ENCODE assay signal across 8 mouse cellular contexts in the genomic region with DNA sequence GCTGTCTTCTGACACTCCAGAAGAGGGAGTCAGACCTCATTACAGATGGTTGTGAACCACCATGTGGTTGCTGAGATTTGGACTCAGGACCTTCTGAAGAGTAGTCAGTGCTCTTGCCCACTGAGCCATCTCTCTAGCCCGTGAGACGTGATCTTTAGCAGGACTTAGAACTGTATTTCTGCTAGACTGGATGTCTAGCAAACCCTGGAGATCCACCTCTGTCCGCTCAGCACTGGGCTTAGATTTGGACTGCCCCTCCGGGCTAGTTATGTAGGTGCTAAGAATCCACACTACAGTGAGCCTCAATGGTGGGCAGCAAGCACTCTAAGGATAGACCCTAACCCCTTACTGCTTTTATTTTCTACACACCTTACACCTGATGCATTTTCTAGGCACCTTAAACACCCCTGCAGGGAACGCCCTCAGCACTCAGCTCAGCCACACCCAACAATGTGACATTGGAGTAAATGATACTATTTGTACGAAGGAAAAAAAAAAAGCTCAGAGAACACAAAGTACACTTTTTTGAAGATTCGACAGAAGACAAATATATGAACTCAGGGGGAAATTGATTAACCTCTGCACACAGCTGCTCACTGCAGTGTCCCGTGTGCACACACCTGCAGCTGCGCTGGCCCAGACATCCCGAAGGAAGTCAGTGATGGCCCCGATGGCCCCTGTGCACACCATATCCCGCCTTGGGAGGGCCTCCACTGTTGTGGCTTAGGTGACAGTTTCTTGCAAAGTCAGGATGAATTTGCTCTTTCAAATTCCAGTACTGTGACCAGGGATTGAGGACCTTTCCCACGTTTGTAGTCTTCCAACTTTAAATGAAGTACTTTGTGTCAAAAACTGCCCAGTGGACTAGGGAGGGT. TPM values are rescaled to one million over a fixed set of nuclear protein-coding genes. Genes with fewer than 3 reads are reported as not detected.
DNase-seq lines count a peak whose midpoint lies in the region; ATAC-seq and TF ChIP-seq lines count a peak whose summit lies in the region.

No protein-coding gene starts in this region.

- peaks cover 85% of the 10 kb centered on the region for H3K4me1 ChIP-seq in erythroblast, embryonic 14.5 days (ENCODE audit: control insufficient read depth)
- 0 out of 2 replicates have a peak, but pooled peaks cover 2% of the 10 kb centered on the region for H3K4me1 ChIP-seq in lung, embryonic 14.5 days (ENCODE audit: insufficient read depth)
- H3K4me1 ChIP-seq in intestine, embryonic 14.5 days (replicated peaks; ENCODE audit: control insufficient read depth, insufficient read depth, low read length), result no peaks in the 10 kb centered on the region
- peaks cover 42% of the 10 kb centered on the region for H3K4me1 ChIP-seq in neural tube, embryonic 13.5 days (replicated peaks)

- H3K36me3 ChIP-seq in erythroblast, embryonic 14.5 days (ENCODE audit: control insufficient read depth), result peaks cover 25% of the 10 kb centered on the region
- H3K36me3 ChIP-seq in lung, embryonic 14.5 days (ENCODE audit: insufficient read depth), result no peaks in the 10 kb centered on the region
- H3K36me3 ChIP-seq in intestine, embryonic 14.5 days (ENCODE audit: control insufficient read depth, insufficient read depth, low read length), result no peaks in the 10 kb centered on the region
- no peaks in the 10 kb centered on the region for H3K36me3 ChIP-seq in neural tube, embryonic 13.5 days

- no peak for TF ChIP-seq CTCF in lung, embryonic 14.5 days (IDR thresholded peaks at IDR 0.05; ENCODE audit: low read depth)

- H3K4me2 ChIP-seq in lung, embryonic 14.5 days, result peak overlapping the region; percentile 59
- peak overlapping the region; percentile 46 for H3K4me2 ChIP-seq in intestine, embryonic 14.5 days (ENCODE audit: low read length)
- peak overlapping the region; percentile 44; the same call in 1 of the 2 replicates for H3K4me2 ChIP-seq in neural tube, embryonic 13.5 days

- H3K9me3 ChIP-seq in erythroblast, embryonic 14.5 days (ENCODE audit: control insufficient read depth, low read length), result no peaks in the 10 kb centered on the region
- H3K9me3 ChIP-seq in lung, embryonic 14.5 days (ENCODE audit: low read depth, low read length), result no peaks in the 10 kb centered on the region
- H3K9me3 ChIP-seq in intestine, embryonic 14.5 days (ENCODE audit: control insufficient read depth, low read length), result no peaks in the 10 kb centered on the region
- no peaks in the 10 kb centered on the region for H3K9me3 ChIP-seq in neural tube, embryonic 13.5 days

- no peak overlapping the region; the same call in 1 of the 2 replicates for H3K27ac ChIP-seq in lung, embryonic 14.5 days (ENCODE audit: low read depth)
- H3K27ac ChIP-seq in intestine, embryonic 14.5 days (ENCODE audit: low read depth), result no peak overlapping the region
- H3K27ac ChIP-seq in neural tube, embryonic 13.5 days (replicated peaks), result no peak overlapping the region

- H3K4me3 ChIP-seq in erythroblast, embryonic 14.5 days (replicated peaks), result peak overlapping the region; percentile 69
- H3K4me3 ChIP-seq in lung, embryonic 14.5 days (ENCODE audit: low read depth, low read length), result peak overlapping the region; percentile 20; the same call in 1 of the 2 replicates
- no peak overlapping the region for H3K4me3 ChIP-seq in intestine, embryonic 14.5 days (ENCODE audit: low read depth, low read length)
- H3K4me3 ChIP-seq in neural tube, embryonic 13.5 days, result no peak overlapping the region

- no peak for DNase-seq in lung, embryonic 14.5 days
- DNase-seq in lung, postnatal 4 days, result no peak
- DNase-seq in intestine, embryonic 14.5 days (ENCODE audit: low spot score), result no peak
- DNase-seq in spleen, postnatal 10 days (ENCODE audit: low spot score in 2 of 2), result no peak

- ATAC-seq in erythroblast, adult 5-6 weeks (replicated peaks; ENCODE audit: low FRiP score, poor library complexity, severe bottlenecking), result no peak
- ATAC-seq in lung, embryonic 14.5 days (ENCODE audit: insufficient read depth), result no peak
- ATAC-seq in intestine, embryonic 14.5 days (replicated peaks; ENCODE audit: low FRiP score, low TSS enrichment, low read depth), result no peak
- ATAC-seq in neural tube, embryonic 13.5 days (ENCODE audit: low read depth), result no peak
- ATAC-seq in activated CD4-positive, CD25-positive, alpha-beta regulatory T cell, adult 4 months, result no peak

- H3K27me3 ChIP-seq in erythroblast, embryonic 14.5 days (ENCODE audit: control insufficient read depth), result peaks cover 28% of the 10 kb centered on the region
- peaks cover 78% of the 10 kb centered on the region for H3K27me3 ChIP-seq in lung, embryonic 14.5 days (ENCODE audit: insufficient read depth, low read length)
- H3K27me3 ChIP-seq in intestine, embryonic 14.5 days (replicated peaks; ENCODE audit: control insufficient read depth, insufficient read depth, low read length), result peaks cover 86% of the 10 kb centered on the region
- peaks cover 98% of the 10 kb centered on the region for H3K27me3 ChIP-seq in neural tube, embryonic 13.5 days

- WGBS in lung, embryonic 14.5 days, result 56% methylated on average over 13 of the region's 13 CpGs
- 67% methylated on average over 13 of the region's 13 CpGs for WGBS in intestine, embryonic 14.5 days
- 59% methylated on average over 13 of the region's 13 CpGs for WGBS in neural tube, embryonic 13.5 days

- 0 out of 2 replicates have a peak overlapping the region, but pooled peaks have one; percentile 13 for H3K9ac ChIP-seq in lung, embryonic 14.5 days
- no peak overlapping the region for H3K9ac ChIP-seq in intestine, embryonic 14.5 days (ENCODE audit: low read length)
- no peak overlapping the region for H3K9ac ChIP-seq in neural tube, embryonic 13.5 days

RNA-seq across cellular contexts. Expression of a gene that starts 3.4 kb away (rescaled TPM):
- polyA plus RNA-seq in erythroblast, embryonic 14.5 days (2012), result 175 and 372 TPM in 2 replicates
- total RNA-seq in erythroblast, adult 5-6 weeks (2015; ENCODE audit: low replicate concordance), result 59.6 and 67.9 TPM in 2 replicates
- 13.0 and 63.6 TPM in 2 replicates for total RNA-seq in erythroblast, adult 5-6 weeks (2017; ENCODE audit: low replicate concordance)
- 57.4 and 71.3 TPM in 2 replicates for polyA plus RNA-seq in lung, embryonic 14.5 days (2014; fragmentation: Nextera tagmentation; extraction: Ambion mirVana)
- 473 and 778 TPM in 2 replicates for polyA plus RNA-seq in intestine, embryonic 14.5 days (2014; fragmentation: Nextera tagmentation; extraction: Ambion mirVana)
- polyA plus RNA-seq in neural tube, embryonic 13.5 days (2015; fragmentation: Nextera tagmentation; extraction: Ambion mirVana), result 53.8 and 55.6 TPM in 2 replicates
- polyA plus RNA-seq in activated CD4-positive, CD25-positive, alpha-beta regulatory T cell, adult 4 months (2017; shearing (Covaris generic)), result 1 to 10 TPM; 3.0 to 4.2 TPM

RNA-seq across cellular contexts. Expression of a gene that starts 9.8 kb away (rescaled TPM):
- 787 and 864 TPM in 2 replicates for polyA plus RNA-seq in erythroblast, embryonic 14.5 days (2012)
- 17.7 and 46.2 TPM in 2 replicates for total RNA-seq in erythroblast, adult 5-6 weeks (2015; ENCODE audit: low replicate concordance)
- 11.3 and 34.4 TPM in 2 replicates for total RNA-seq in erythroblast, adult 5-6 weeks (2017; ENCODE audit: low replicate concordance)
- 12.3 and 15.2 TPM in 2 replicates for polyA plus RNA-seq in lung, embryonic 14.5 days (2014; fragmentation: Nextera tagmentation; extraction: Ambion mirVana)
- 104 and 155 TPM in 2 replicates for polyA plus RNA-seq in intestine, embryonic 14.5 days (2014; fragmentation: Nextera tagmentation; extraction: Ambion mirVana)
- polyA plus RNA-seq in neural tube, embryonic 13.5 days (2015; fragmentation: Nextera tagmentation; extraction: Ambion mirVana), result 9.5 and 12.0 TPM in 2 replicates
- polyA plus RNA-seq in activated CD4-positive, CD25-positive, alpha-beta regulatory T cell, adult 4 months (2017; shearing (Covaris generic)), result not detected

RNA-seq across cellular contexts. Expression of a gene that starts 29.9 kb away (rescaled TPM):
- polyA plus RNA-seq in erythroblast, embryonic 14.5 days (2012), result not detected in 2 replicates
- not detected in 2 replicates for total RNA-seq in erythroblast, adult 5-6 weeks (2015; ENCODE audit: low replicate concordance)
- total RNA-seq in erythroblast, adult 5-6 weeks (2017; ENCODE audit: low replicate concordance), result not detected in 2 replicates
- 2.9 TPM in 2 replicates for polyA plus RNA-seq in lung, embryonic 14.5 days (2014; fragmentation: Nextera tagmentation; extraction: Ambion mirVana)
- polyA plus RNA-seq in intestine, embryonic 14.5 days (2014; fragmentation: Nextera tagmentation; extraction: Ambion mirVana), result 8.0 and 8.7 TPM in 2 replicates
- polyA plus RNA-seq in neural tube, embryonic 13.5 days (2015; fragmentation: Nextera tagmentation; extraction: Ambion mirVana), result 99.3 and 131 TPM in 2 replicates
- polyA plus RNA-seq in activated CD4-positive, CD25-positive, alpha-beta regulatory T cell, adult 4 months (2017; shearing (Covaris generic)), result not detected

RNA-seq across cellular contexts. Expression of a gene that starts 32.1 kb away (rescaled TPM):
- polyA plus RNA-seq in erythroblast, embryonic 14.5 days (2012), result 0.39 and 0.52 TPM in 2 replicates
- total RNA-seq in erythroblast, adult 5-6 weeks (2015; ENCODE audit: low replicate concordance), result 6.5 and 6.9 TPM in 2 replicates
- 8.6 and 11.0 TPM in 2 replicates for total RNA-seq in erythroblast, adult 5-6 weeks (2017; ENCODE audit: low replicate concordance)
- polyA plus RNA-seq in lung, embryonic 14.5 days (2014; fragmentation: Nextera tagmentation; extraction: Ambion mirVana), result 118 and 126 TPM in 2 replicates
- 90.0 and 98.1 TPM in 2 replicates for polyA plus RNA-seq in intestine, embryonic 14.5 days (2014; fragmentation: Nextera tagmentation; extraction: Ambion mirVana)
- polyA plus RNA-seq in neural tube, embryonic 13.5 days (2015; fragmentation: Nextera tagmentation; extraction: Ambion mirVana), result 56.1 and 59.9 TPM in 2 replicates
- polyA plus RNA-seq in activated CD4-positive, CD25-positive, alpha-beta regulatory T cell, adult 4 months (2017; shearing (Covaris generic)), result 10 to 100 TPM; 30.7 to 33.1 TPM

RNA-seq across cellular contexts. Expression of a gene that starts 45.3 kb away (rescaled TPM):
- polyA plus RNA-seq in erythroblast, embryonic 14.5 days (2012), result not detected in 2 replicates
- total RNA-seq in erythroblast, adult 5-6 weeks (2015; ENCODE audit: low replicate concordance), result not detected in 2 replicates
- not detected in 2 replicates for total RNA-seq in erythroblast, adult 5-6 weeks (2017; ENCODE audit: low replicate concordance)
- not detected in 2 replicates for polyA plus RNA-seq in lung, embryonic 14.5 days (2014; fragmentation: Nextera tagmentation; extraction: Ambion mirVana)
- 1.3 TPM in 1 of 2 replicates, not detected in the other for polyA plus RNA-seq in intestine, embryonic 14.5 days (2014; fragmentation: Nextera tagmentation; extraction: Ambion mirVana)
- not detected in 2 replicates for polyA plus RNA-seq in neural tube, embryonic 13.5 days (2015; fragmentation: Nextera tagmentation; extraction: Ambion mirVana)
- not detected for polyA plus RNA-seq in activated CD4-positive, CD25-positive, alpha-beta regulatory T cell, adult 4 months (2017; shearing (Covaris generic))

Comparison
In these comparisons a context has a peak if more than half of its experiments do, and no peak if none do; other contexts are left out.
1. H3K4me3 ChIP-seq: peak in erythroblast, embryonic 14.5 days (single experiment) and lung, embryonic 14.5 days (single experiment); none in intestine, embryonic 14.5 days (single experiment) and neural tube, embryonic 13.5 days (single experiment).
2. RNA of a gene that starts 3.4 kb away (polyA plus RNA-seq): 473 to 778 TPM in intestine, embryonic 14.5 days, 175 to 372 TPM in erythroblast, embryonic 14.5 days, 57.4 to 71.3 TPM in lung, embryonic 14.5 days and 53.8 to 55.6 TPM in neural tube, embryonic 13.5 days; 3.0 to 4.2 TPM in activated CD4-positive, CD25-positive, alpha-beta regulatory T cell, adult 4 months; every median in the first group is over 10 times any median in the second.
3. RNA of a gene that starts 29.9 kb away (polyA plus RNA-seq): 99.3 to 131 TPM in neural tube, embryonic 13.5 days; 8.0 to 8.7 TPM in intestine, embryonic 14.5 days, 2.9 TPM in lung, embryonic 14.5 days, not detected in activated CD4-positive, CD25-positive, alpha-beta regulatory T cell, adult 4 months and not detected in erythroblast, embryonic 14.5 days; every median in the first group is over 10 times any median in the second.
4. Peak in every context shown above with its lines, with median percentiles within 50 percentile points of each other: H3K4me2 ChIP-seq.